Mouse (Mus musculus) liver, embryonic 11.5 days (tissue): ENCODE data around the gene Bdp1. TPM values are rescaled to one million over a fixed set of nuclear protein-coding genes. Genes with fewer than 3 reads are reported as not detected.

Experiments
- ATAC-seq: fragments of 200-750 bp; cut with Nextera tagmentation; replicated peaks from 2 replicates; pipeline ENCODE4 v1.8.0; 2017; ENCODE audit warnings: moderate number of reproducible peaks, mild to moderate bottlenecking, moderate TSS enrichment, moderate library complexity; ENCODE audit not compliant: low FRiP score
- DNase-seq: peaks from one replicate; pipeline ENCODE4 v3.0.0-alpha.2; 2017; ENCODE audit warnings: low spot score
- H3K27ac ChIP-seq: fragments of 300-500 bp; sonication (generic); 2 replicates; pipeline ENCODE4 v1.5.1; 2014; ENCODE audit warnings: mild to moderate bottlenecking, low read depth, low read length, control low read depth
- H3K27me3 ChIP-seq: fragments of 300-500 bp; sonication (generic); replicated peaks from 2 replicates; pipeline ENCODE4 v1.6.1; 2014; ENCODE audit warnings: low read length, mixed read lengths; ENCODE audit not compliant: control insufficient read depth, insufficient read depth
- H3K36me3 ChIP-seq: fragments of 300-500 bp; sonication (generic); 2 replicates; pipeline ENCODE4 v1.6.1; 2014; ENCODE audit warnings: mild to moderate bottlenecking, low read length, moderate library complexity, mixed read lengths; ENCODE audit not compliant: control insufficient read depth, insufficient read depth
- H3K4me1 ChIP-seq: fragments of 300-500 bp; sonication (generic); replicated peaks from 2 replicates; pipeline ENCODE4 v1.6.1; 2014; ENCODE audit warnings: low read length, mixed read lengths; ENCODE audit not compliant: control insufficient read depth, insufficient read depth
- H3K4me2 ChIP-seq: fragments of 300-500 bp; sonication (generic); 2 replicates; pipeline ENCODE4 v1.6.1; 2014; ENCODE audit warnings: mild to moderate bottlenecking, control low read depth, moderate library complexity
- H3K4me3 ChIP-seq: fragments of 300-500 bp; sonication (generic); 2 replicates; pipeline ENCODE4 v1.5.1; 2014; ENCODE audit warnings: low read depth, low read length, control low read depth
- H3K9ac ChIP-seq: fragments of 300-500 bp; sonication (generic); 2 replicates; pipeline ENCODE4 v1.6.1; 2014; ENCODE audit warnings: low read depth, low read length, control low read depth
- H3K9me3 ChIP-seq: fragments of 300-500 bp; sonication (generic); 2 replicates; pipeline ENCODE4 v1.6.1; 2016; ENCODE audit warnings: low read length, inconsistent platforms, mixed read lengths; ENCODE audit not compliant: control insufficient read depth
- WGBS: fragments of 180-500 bp; shearing (Covaris S2); extraction: QIAGEN DNeasy Blood & Tissue Kit; methylation state at CpG from one replicate; pipeline ENCODE4 v1.1.7; 2014; 5-methylcytosine and 5-hydroxymethylcytosine counted together
- polyA plus RNA-seq: library from polyadenylated mRNA; unstranded; fragments of >200 nt; fragmentation: Nextera tagmentation; extraction: Ambion mirVana; gene quantifications from 2 replicates; pipeline ENCODE4 v1.2.1, GENCODE M21; 2014

The Bdp1 gene
- polyA plus RNA-seq, 1 experiment from 2014 or later = 27.2 TPM

DNA sequence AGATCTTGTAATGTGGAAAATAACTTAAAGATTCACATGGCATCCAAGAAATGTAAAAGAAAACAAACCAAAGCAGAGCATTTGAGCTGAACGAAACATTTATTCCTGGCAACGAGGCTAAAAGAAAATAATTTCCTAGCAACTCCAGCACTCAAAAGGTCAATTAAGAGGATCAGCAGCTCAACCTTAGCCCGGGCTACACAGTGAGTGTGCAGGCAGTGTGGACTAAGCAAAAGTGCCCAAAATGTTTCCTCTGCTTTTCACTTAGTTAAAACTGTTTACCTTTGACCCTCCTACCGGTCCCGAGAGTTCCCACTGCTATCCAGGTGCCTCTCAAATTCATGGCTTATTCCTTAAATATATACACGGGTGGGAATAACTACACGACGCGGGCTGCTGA is 87.0 kb downstream of the Bdp1 start:
- Histone ChIP-seq H3K9me3 (no peaks in the 10 kb centered on the region), H3K27me3 (no peaks in the 10 kb centered on the region), H3K4me1 (peaks cover 11% of the 10 kb centered on the region), H3K36me3 (peaks cover 8% of the 10 kb centered on the region), H3K9ac (no peak overlapping the region), H3K4me2 (no peak overlapping the region), H3K4me3 (no peak overlapping the region), H3K27ac (no peak overlapping the region)
- 91% methylated on average over 9 of the region's 9 CpGs for WGBS
- ATAC-seq (no peak), DNase-seq (no peak)

DNA sequence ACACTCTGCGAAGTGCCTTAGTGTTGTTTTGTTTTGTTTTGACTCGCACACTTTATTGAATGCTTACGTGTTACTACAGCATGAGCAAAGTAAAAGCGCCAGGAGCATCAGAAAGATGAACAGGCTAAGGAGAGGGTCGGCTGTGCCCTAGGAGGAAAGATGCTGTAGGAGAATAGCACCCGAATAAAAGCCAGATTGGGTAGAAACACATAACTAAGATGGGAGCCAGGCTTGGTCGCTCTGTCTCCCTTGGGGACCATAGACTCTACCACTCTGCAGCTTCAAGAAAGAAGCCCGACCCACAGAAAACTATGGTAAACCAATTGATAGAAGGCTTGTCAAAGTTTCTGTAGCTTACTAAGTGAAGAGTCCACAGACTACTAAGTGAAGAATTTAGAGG is 87.9 kb downstream of the Bdp1 start:
- Histone ChIP-seq H3K9ac (peak overlapping the region; percentile 79), H3K27ac (peak overlapping the region; percentile 54; the same call in 1 of the 2 replicates), H3K4me2 (peak overlapping the region; percentile 94), H3K9me3 (no peaks in the 10 kb centered on the region), H3K27me3 (no peaks in the 10 kb centered on the region), H3K4me3 (peak overlapping the region; percentile 81), H3K36me3 (peaks cover 6% of the 10 kb centered on the region), H3K4me1 (peaks cover 11% of the 10 kb centered on the region)
- DNase-seq (no peak), ATAC-seq (no peak)
- 13% methylated on average over 8 of the region's 8 CpGs for WGBS

DNA sequence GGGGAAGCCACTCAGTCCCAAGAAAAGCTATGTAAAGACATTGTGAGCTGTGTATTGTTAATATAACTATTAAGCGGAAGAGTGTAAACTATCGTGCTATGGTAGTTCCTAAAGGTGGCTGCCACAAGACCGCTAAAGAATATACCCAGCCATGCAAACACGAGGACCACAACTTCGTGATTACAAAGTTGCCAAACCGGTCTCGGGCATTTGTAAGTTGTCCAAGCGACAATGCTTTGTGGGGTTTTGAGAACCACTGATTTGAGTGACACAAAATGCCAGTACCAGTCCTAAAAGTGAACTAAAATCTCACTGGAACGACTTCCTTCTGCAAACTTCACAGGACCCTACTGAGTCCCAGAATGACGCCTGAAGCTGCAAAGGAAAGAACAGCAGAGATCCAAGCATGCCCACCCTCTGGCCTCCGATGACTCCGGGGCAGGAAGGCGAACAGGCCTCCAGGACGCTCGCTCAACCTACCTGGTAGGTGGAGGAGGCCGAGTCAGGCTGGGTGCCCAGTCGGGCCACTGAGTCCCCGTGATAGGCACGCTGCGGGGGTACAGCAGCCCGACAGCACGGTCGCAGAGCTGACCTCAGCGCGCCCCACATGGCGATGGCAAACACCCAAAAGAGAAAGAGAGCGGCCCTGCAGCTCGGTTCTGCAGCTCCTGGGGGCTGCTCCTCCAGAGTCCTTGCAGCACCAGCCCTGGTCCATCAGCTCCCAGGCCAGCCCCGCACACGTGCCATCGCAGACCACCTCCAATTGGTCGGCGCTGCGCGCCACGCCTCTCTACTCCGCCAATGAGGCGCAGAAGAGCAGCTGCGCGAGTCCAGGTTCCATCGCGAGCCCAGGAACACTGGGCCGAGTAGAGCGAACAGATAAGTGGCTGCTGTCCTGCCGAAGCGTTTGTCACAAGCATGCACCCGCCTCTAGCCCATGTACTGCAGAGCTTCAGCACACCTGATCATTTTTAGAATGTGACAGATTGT is 88.7 kb downstream of the Bdp1 start, which contains the start of gene Mccc2:
Gene Mccc2, minus strand, starts transcription at position 734 of the 990 bp plus-strand sequence.
- H3K9me3 ChIP-seq = no peaks in the 10 kb centered on the region
- 4% methylated on average over 47 of the region's 47 CpGs for WGBS
- H3K27me3 ChIP-seq = no peaks in the 10 kb centered on the region
- DNase-seq (peak; percentile 84), ATAC-seq (peak; percentile 100)
- peak within 1 kb of the TSS; percentile 94 for H3K4me2 ChIP-seq
- peak within 1 kb of the TSS; percentile 81 for H3K4me3 ChIP-seq
- H3K4me1 ChIP-seq = peaks cover 11% of the 10 kb centered on the region
- H3K36me3 ChIP-seq = peaks cover 2% of the 10 kb centered on the region
- peak within 1 kb of the TSS; percentile 79 for H3K9ac ChIP-seq
- H3K27ac ChIP-seq = peak within 1 kb of the TSS; percentile 54

DNA sequence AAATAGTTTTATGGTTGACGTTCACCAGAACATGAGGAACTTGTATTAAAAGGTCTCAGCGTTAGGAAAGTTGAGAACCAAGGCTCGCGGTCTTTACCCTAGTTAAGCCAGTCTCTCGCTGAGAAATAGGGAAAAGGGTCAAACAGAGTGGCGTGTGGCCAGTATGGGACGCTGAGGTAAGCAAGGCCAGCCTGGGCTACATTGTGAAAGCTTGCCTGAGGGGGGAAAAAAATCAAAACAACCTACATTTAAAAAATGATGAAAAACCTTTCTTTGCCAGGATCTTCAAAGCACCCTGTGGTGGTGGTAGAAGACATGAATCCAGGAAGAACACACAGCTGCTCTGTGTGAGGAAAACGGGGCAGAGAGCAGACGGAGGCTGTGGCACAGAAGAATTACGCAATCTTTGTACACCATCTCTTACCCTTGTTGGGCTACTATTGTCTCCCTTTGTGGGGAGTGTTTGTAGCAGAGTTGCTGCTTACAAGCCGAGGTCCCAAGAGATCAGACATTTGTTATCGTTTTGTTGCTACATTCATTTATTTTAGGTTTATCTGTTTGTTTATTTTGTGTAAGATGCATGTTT is 97.9 kb downstream of the Bdp1 start:
- H3K36me3 ChIP-seq = no peaks in the 10 kb centered on the region
- ATAC-seq (no peak), DNase-seq (no peak)
- H3K4me1 ChIP-seq = no peaks in the 10 kb centered on the region
- H3K27ac ChIP-seq = no peak overlapping the region
- no peaks in the 10 kb centered on the region for H3K9me3 ChIP-seq
- H3K4me2 ChIP-seq = no peak overlapping the region
- H3K9ac ChIP-seq = no peak overlapping the region
- no peaks in the 10 kb centered on the region for H3K27me3 ChIP-seq
- WGBS = 81% methylated on average over 12 of the region's 12 CpGs
- no peak overlapping the region for H3K4me3 ChIP-seq

DNA sequence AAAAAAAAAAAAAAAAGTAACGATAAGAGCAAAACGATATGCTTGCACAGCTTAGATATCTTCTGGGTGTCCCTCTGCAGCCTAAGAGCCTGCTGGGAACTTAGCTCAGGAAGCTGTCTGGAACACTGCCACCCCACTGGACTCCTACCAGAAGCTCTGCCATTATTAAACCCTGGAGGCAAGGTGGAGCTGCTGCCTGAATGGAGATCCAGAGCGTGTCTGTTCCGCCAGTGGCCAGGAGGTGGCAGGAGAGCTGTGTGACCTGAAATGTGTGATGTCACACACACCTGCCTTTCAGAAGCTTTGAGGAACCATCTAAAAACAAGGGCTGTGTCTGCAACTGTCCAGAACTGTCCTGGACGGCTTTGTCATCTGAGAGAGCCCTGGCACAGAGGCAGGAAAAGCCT is 102.1 kb downstream of the Bdp1 start:
- H3K27ac ChIP-seq = no peak overlapping the region
- ATAC-seq (peak; percentile 64), DNase-seq (peak; percentile 57)
- no peak overlapping the region for H3K4me2 ChIP-seq
- no peaks in the 10 kb centered on the region for H3K27me3 ChIP-seq
- H3K9ac ChIP-seq = no peak overlapping the region
- H3K4me3 ChIP-seq = no peak overlapping the region
- 37% methylated on average over 5 of the region's 5 CpGs for WGBS
- no peaks in the 10 kb centered on the region for H3K4me1 ChIP-seq
- H3K9me3 ChIP-seq = no peaks in the 10 kb centered on the region
- H3K36me3 ChIP-seq = no peaks in the 10 kb centered on the region

DNA sequence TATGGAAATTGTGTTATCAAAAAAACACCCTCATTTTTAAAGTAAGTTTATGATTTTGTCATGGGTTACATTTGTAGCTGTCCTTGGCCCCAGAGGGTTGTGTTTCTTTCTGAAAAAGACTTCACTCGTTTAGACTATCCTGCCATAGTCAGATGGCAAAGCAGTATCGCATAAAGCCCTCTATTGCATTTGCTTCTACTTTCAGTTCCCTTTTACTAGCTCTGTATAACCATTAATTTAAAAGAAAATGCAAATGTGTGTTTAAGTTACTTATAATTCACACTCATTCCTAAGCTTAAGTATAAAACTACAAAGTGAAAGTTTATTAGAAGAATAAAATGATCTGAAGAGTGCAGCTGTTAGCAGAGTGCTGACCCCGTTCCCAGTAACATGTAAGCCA is 104.8 kb downstream of the Bdp1 start:
- H3K36me3 ChIP-seq = no peaks in the 10 kb centered on the region
- H3K4me2 ChIP-seq = no peak overlapping the region
- H3K4me1 ChIP-seq = no peaks in the 10 kb centered on the region
- WGBS = 90% methylated on average over 3 of the region's 3 CpGs
- DNase-seq = no peak
- H3K9ac ChIP-seq = no peak overlapping the region
- H3K9me3 ChIP-seq = no peaks in the 10 kb centered on the region
- H3K27ac ChIP-seq = no peak overlapping the region
- no peak for ATAC-seq
- H3K4me3 ChIP-seq = no peak overlapping the region
- H3K27me3 ChIP-seq = no peaks in the 10 kb centered on the region

DNA sequence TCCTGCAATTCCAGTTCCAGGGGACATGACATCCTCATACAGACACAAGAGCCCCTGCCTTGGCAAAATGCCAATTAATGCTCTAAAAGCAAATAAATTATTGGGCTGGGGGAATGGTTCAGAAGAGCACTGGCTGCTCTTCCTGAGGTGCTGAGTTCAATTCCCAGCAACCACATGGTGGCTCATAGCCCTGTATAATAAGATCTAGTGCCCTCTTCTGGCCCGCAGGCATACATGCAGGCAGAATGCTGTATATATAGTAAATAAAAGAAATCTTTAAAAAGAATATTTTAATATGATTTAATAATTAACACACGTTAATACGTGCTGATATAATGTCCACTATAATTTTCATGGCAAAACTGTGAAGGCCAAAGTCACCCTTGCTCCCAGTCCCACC is 105.8 kb downstream of the Bdp1 start:
- H3K9me3 ChIP-seq = no peaks in the 10 kb centered on the region
- ATAC-seq (no peak), DNase-seq (no peak)
- H3K9ac ChIP-seq = no peak overlapping the region
- H3K27me3 ChIP-seq = no peaks in the 10 kb centered on the region
- H3K4me1 ChIP-seq = no peaks in the 10 kb centered on the region
- no peak overlapping the region for H3K4me2 ChIP-seq
- 77% methylated on average over 3 of the region's 3 CpGs for whole genome bisulfite sequencing
- no peaks in the 10 kb centered on the region for H3K36me3 ChIP-seq
- no peak overlapping the region for H3K4me3 ChIP-seq
- H3K27ac ChIP-seq = no peak overlapping the region

- no peaks in the 10 kb centered on the region for H3K4me1 ChIP-seq
- WGBS = 93% methylated on average over 4 of the region's 4 CpGs
- no peaks in the 10 kb centered on the region for H3K9me3 ChIP-seq
- DNase-seq (no peak), ATAC-seq (no peak)
- no peaks in the 10 kb centered on the region for H3K27me3 ChIP-seq
- H3K36me3 ChIP-seq = no peaks in the 10 kb centered on the region
- H3K27ac ChIP-seq = no peak overlapping the region
- no peak overlapping the region for H3K4me2 ChIP-seq
- no peak overlapping the region for H3K4me3 ChIP-seq
- H3K9ac ChIP-seq = no peak overlapping the region
These were observed 114.3 kb downstream of the Bdp1 start for GRCm38 (mm10) chr13:99989592-99989991.
